Mouse (Mus musculus): ENCODE results near the gene Prex1.

- TF ChIP-seq CTCF (IDR thresholded peaks at IDR 0.05; ENCODE audit: low read depth, low read length) (no peak), TAL1 (conservative IDR thresholded peaks at IDR 0.05; ENCODE audit: low read depth, low read length) (no peak)
Measured at GRCm38 (mm10) chr2:166610271-166610670, 103.4 kb downstream of the Prex1 start.
